Mouse (Mus musculus) CH12.LX (cell line): ENCODE data around the gene Gm49318.

Experiments
- CTCF ChIP-seq, 2 experiments: IDR thresholded peaks in 1 of 2; conservative IDR thresholded peaks in 1 of 2; 2 replicates each; pipeline ENCODE4 v1.5.1; 2011 to 2012; ENCODE audit warnings: low read depth in 2 of 2, low read length in 2 of 2, improper control_type of control experiment in 1 of 2, inconsistent platforms in 1 of 2, mild to moderate bottlenecking in 1 of 2, moderate library complexity in 1 of 2
- GABPA ChIP-seq: IDR thresholded peaks from 2 replicates; pipeline ENCODE4 v1.6.1; 2012; ENCODE audit warnings: low read depth, low read length, improper control_type of control experiment, inconsistent platforms; ENCODE audit not compliant: insufficient replicate concordance
- HCFC1 ChIP-seq: IDR thresholded peaks from 2 replicates; pipeline ENCODE4 v1.6.1; 2012; ENCODE audit warnings: low read depth, mild to moderate bottlenecking, inconsistent platforms, low read length, improper control_type of control experiment
- MAFK ChIP-seq: IDR thresholded peaks from 2 replicates; pipeline ENCODE4 v1.6.1; 2011; ENCODE audit warnings: low read length, improper control_type of control experiment; ENCODE audit not compliant: insufficient replicate concordance
- PAX5 ChIP-seq: IDR thresholded peaks from 2 replicates; pipeline ENCODE4 v1.6.1; 2012; ENCODE audit warnings: low read length, inconsistent platforms, mixed read lengths
- POLR2A ChIP-seq: IDR thresholded peaks from 2 replicates; pipeline ENCODE4 v1.6.1; 2011; ENCODE audit warnings: low read depth, mild to moderate bottlenecking, improper control_type of control experiment, low read length
- TBP ChIP-seq: conservative IDR thresholded peaks from 2 replicates; pipeline ENCODE4 v1.6.1; 2011; ENCODE audit warnings: low read depth, low read length, improper control_type of control experiment
- TCF12 ChIP-seq: IDR thresholded peaks from 2 replicates; pipeline ENCODE4 v1.6.1; 2014; ENCODE audit warnings: low read depth, mild to moderate bottlenecking, inconsistent platforms, low read length, improper control_type of control experiment
- ZMIZ1 ChIP-seq: IDR thresholded peaks from 2 replicates; pipeline ENCODE4 v1.6.1; 2012; ENCODE audit warnings: low read depth, mild to moderate bottlenecking, inconsistent platforms, low read length, improper control_type of control experiment
- ZNF384 ChIP-seq: IDR thresholded peaks from 2 replicates; pipeline ENCODE4 v1.6.1; 2012; ENCODE audit warnings: low read depth, low read length, improper control_type of control experiment, inconsistent platforms

- TF ChIP-seq PAX5: no peak
- no peak for TF ChIP-seq CTCF (conservative IDR thresholded peaks at IDR 0.05 in 1 of 2, IDR thresholded peaks at IDR 0.05 in 1 of 2; ENCODE audit: low read depth in 2 of 2, low read length in 2 of 2)
- no peak for TF ChIP-seq TCF12
- TF ChIP-seq ZNF384: no peak
- TF ChIP-seq HCFC1: no peak
- no peak for TF ChIP-seq MAFK
- no peak for TF ChIP-seq ZMIZ1
- no peak for TF ChIP-seq GABPA
- no peak for TF ChIP-seq POLR2A
- TF ChIP-seq TBP: no peak
These were observed 19.2 kb downstream of the Gm49318 start, which contains the start of gene Elavl3 for GRCm38 (mm10) chr9:22051958-22052254.
